Comparison of ENCODE assay signal across 10 mouse cellular contexts in the genomic region with DNA sequence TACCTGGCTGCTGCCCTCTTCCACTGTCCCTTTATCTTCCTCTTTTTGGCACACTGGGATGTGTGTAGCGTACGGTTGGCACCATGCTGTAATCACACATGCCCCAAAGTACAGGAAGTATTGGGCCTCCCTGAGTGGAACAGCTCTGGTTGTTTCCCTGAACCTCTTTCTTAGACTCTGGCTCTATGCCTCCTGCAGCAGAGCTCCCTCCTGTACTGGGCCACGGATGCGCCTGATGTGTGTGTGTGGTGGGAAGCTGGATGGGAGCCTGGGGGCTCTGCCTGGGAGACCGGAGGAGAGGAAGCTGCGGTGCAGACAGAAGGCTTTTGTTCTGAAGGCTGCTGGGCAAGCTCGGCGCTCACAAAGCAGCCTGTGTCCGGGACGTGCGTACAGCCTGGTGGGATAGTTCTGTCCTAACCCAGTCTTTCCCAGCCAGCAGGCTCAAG. TPM values are rescaled to one million over a fixed set of nuclear protein-coding genes. Genes with fewer than 3 reads are reported as not detected.
DNase-seq lines count a peak whose midpoint lies in the region; ATAC-seq and TF ChIP-seq lines count a peak whose summit lies in the region.
"Had no signal": no experiment of that assay in that cellular context is flagged by ENCODE, and none has a peak within 500 bp of the region (broad histone marks: within the 10 kb centered on the region; RNA-seq: fewer than 3 reads in every experiment).

No protein-coding gene starts in this region.

- peaks cover 7% of the 10 kb centered on the region; the same call in 1 of the 2 replicates for H3K36me3 ChIP-seq in heart, postnatal 0 days (replicated peaks; ENCODE audit: control insufficient read depth, insufficient read depth, low read length)
- peaks cover 39% of the 10 kb centered on the region for H3K36me3 ChIP-seq in forebrain, embryonic 12.5 days (replicated peaks)
- peaks cover 16% of the 10 kb centered on the region; the same call in 1 of the 2 replicates for H3K36me3 ChIP-seq in limb, embryonic 14.5 days (ENCODE audit: control insufficient read depth, insufficient read depth, low read length)
- no peaks in the 10 kb centered on the region for H3K36me3 ChIP-seq in lung, postnatal 0 days (ENCODE audit: insufficient read depth, low read length)

- no peaks in the 10 kb centered on the region for H3K9me3 ChIP-seq in heart, postnatal 0 days (replicated peaks; ENCODE audit: control insufficient read depth, low read length)
- H3K9me3 ChIP-seq in forebrain, embryonic 12.5 days: no peaks in the 10 kb centered on the region
- no peaks in the 10 kb centered on the region for H3K9me3 ChIP-seq in limb, embryonic 14.5 days (ENCODE audit: control insufficient read depth, low read length)
- H3K9me3 ChIP-seq in lung, postnatal 0 days (ENCODE audit: low read length): no peaks in the 10 kb centered on the region

- DNase-seq in heart, postnatal 0 days (ENCODE audit: low spot score): no peak
- no peak for DNase-seq in heart, adult 9 months (ENCODE audit: low spot score in 2 of 2)
- DNase-seq in brain, embryonic 14.5 days (ENCODE audit: low read depth): peak; percentile 79
- DNase-seq in limb, embryonic 14.5 days (ENCODE audit: low spot score): no peak
- no peak for DNase-seq in urinary bladder, postnatal 25 days (ENCODE audit: low spot score)
- DNase-seq in liver: no peak
- DNase-seq in lung, postnatal 0 days (ENCODE audit: low spot score): no peak
- DNase-seq: gastrocnemius, postnatal 25 days had no signal

- H3K4me1 ChIP-seq in heart, postnatal 0 days (ENCODE audit: control insufficient read depth, insufficient read depth): no peaks in the 10 kb centered on the region
- peaks cover 3% of the 10 kb centered on the region; the same call in 1 of the 2 replicates for H3K4me1 ChIP-seq in forebrain, embryonic 12.5 days
- no peaks in the 10 kb centered on the region for H3K4me1 ChIP-seq in limb, embryonic 14.5 days (ENCODE audit: control insufficient read depth, insufficient read depth, low read length)
- H3K4me1 ChIP-seq in lung, postnatal 0 days (ENCODE audit: insufficient read depth, low read depth, low read length): no peaks in the 10 kb centered on the region

- peak; percentile 10; the same call in 1 of the 2 replicates for ATAC-seq in heart, postnatal 0 days (ENCODE audit: insufficient read depth, low read depth)
- peak; percentile 47; the same call in 1 of the 2 replicates for ATAC-seq in forebrain, embryonic 12.5 days (ENCODE audit: low FRiP score)
- ATAC-seq in limb, embryonic 14.5 days (ENCODE audit: low FRiP score, low read depth): peak; percentile 32; the same call in 1 of the 2 replicates
- ATAC-seq in lung, postnatal 0 days: no peak

- no peaks in the 10 kb centered on the region for H3K27me3 ChIP-seq in heart, postnatal 0 days (ENCODE audit: control insufficient read depth, insufficient read depth, low read length)
- no peaks in the 10 kb centered on the region; the same call in 1 of the 2 replicates for H3K27me3 ChIP-seq in forebrain, embryonic 12.5 days
- H3K27me3 ChIP-seq in limb, embryonic 14.5 days (ENCODE audit: control insufficient read depth, insufficient read depth, low read length): no peaks in the 10 kb centered on the region
- H3K27me3 ChIP-seq in lung, postnatal 0 days (replicated peaks; ENCODE audit: insufficient read depth, low read length): no peaks in the 10 kb centered on the region

- TF ChIP-seq EP300 in heart, postnatal 0 days (IDR thresholded peaks at IDR 0.05; ENCODE audit: low read depth): no peak
- no peak for TF ChIP-seq EP300 in lung, postnatal 0 days (IDR thresholded peaks at IDR 0.05)

- no peak overlapping the region for H3K4me3 ChIP-seq in heart, postnatal 0 days (ENCODE audit: low read depth, low read length)
- no peak overlapping the region for H3K4me3 ChIP-seq in forebrain, embryonic 12.5 days (replicated peaks)
- no peak overlapping the region for H3K4me3 ChIP-seq in limb, embryonic 14.5 days (replicated peaks; ENCODE audit: low read length)
- no peak overlapping the region for H3K4me3 ChIP-seq in lung, postnatal 0 days (ENCODE audit: low read depth, low read length)

- 78% methylated on average over 11 of the region's 11 CpGs for WGBS in heart, postnatal 0 days
- 75% methylated on average over 11 of the region's 11 CpGs for WGBS in forebrain, embryonic 12.5 days
- 88% methylated on average over 11 of the region's 11 CpGs for WGBS in limb, embryonic 14.5 days
- WGBS in lung, postnatal 0 days: 81% methylated on average over 11 of the region's 11 CpGs

- no peak for TF ChIP-seq POLR2A in brain, embryonic 14.5 days (IDR thresholded peaks at IDR 0.05; ENCODE audit: borderline replicate concordance, extremely low read depth, insufficient read depth, insufficient read length, poor library complexity, severe bottlenecking)
- no peak for TF ChIP-seq POLR2A in limb, embryonic 14.5 days (IDR thresholded peaks at IDR 0.05; ENCODE audit: borderline replicate concordance, extremely low read depth, insufficient read depth, insufficient read length)

- no peak overlapping the region for H3K9ac ChIP-seq in heart, postnatal 0 days (replicated peaks; ENCODE audit: low read depth, low read length)
- H3K9ac ChIP-seq in forebrain, embryonic 12.5 days: no peak overlapping the region
- H3K9ac ChIP-seq in limb, embryonic 14.5 days (ENCODE audit: low read depth, low read length, severe bottlenecking): peak overlapping the region; percentile 3; the same call in 1 of the 2 replicates
- H3K9ac ChIP-seq in lung, postnatal 0 days (replicated peaks; ENCODE audit: low read depth): no peak overlapping the region

- H3K27ac ChIP-seq in heart, postnatal 0 days (ENCODE audit: low read depth): no peak overlapping the region
- H3K27ac ChIP-seq in forebrain, embryonic 12.5 days: peak overlapping the region; percentile 44
- H3K27ac ChIP-seq in limb, embryonic 14.5 days (replicated peaks; ENCODE audit: low read depth, low read length): peak overlapping the region; percentile 48; the same call in 1 of the 2 replicates
- no peak overlapping the region for H3K27ac ChIP-seq in lung, postnatal 0 days (ENCODE audit: low read length)

- TF ChIP-seq CTCF in heart, postnatal 0 days (IDR thresholded peaks at IDR 0.05; ENCODE audit: low read depth): no peak
- no peak for TF ChIP-seq CTCF in brain, embryonic 14.5 days (IDR thresholded peaks at IDR 0.05; ENCODE audit: borderline replicate concordance, extremely low read depth, insufficient read depth, insufficient read length)
- TF ChIP-seq CTCF in lung, postnatal 0 days (IDR thresholded peaks at IDR 0.05): no peak

- no peak overlapping the region for H3K4me2 ChIP-seq in heart, postnatal 0 days (ENCODE audit: low read depth, low read length)
- H3K4me2 ChIP-seq in forebrain, embryonic 12.5 days: no peak overlapping the region
- no peak overlapping the region for H3K4me2 ChIP-seq in limb, embryonic 14.5 days (replicated peaks; ENCODE audit: low read depth, low read length, severe bottlenecking)
- no peak overlapping the region for H3K4me2 ChIP-seq in lung, postnatal 0 days (replicated peaks; ENCODE audit: low read depth, low read length)

RNA-seq across cellular contexts. Expression of gene Tedc1, which starts 7.4 kb away (rescaled TPM):
- total RNA-seq in heart, postnatal 0 days (2014; rRNA removed; ENCODE audit: low replicate concordance): 6.7 and 16.5 TPM in 2 replicates
- 4.5 and 4.9 TPM in 2 replicates for polyA plus RNA-seq in heart, postnatal 0 days (2015; fragmentation: Nextera tagmentation; extraction: Ambion mirVana)
- polyA plus RNA-seq in brain, embryonic 14.5 days (2012; rRNA removed): 12.9 and 18.0 TPM in 2 replicates
- polyA plus RNA-seq in forebrain, embryonic 12.5 days (2016; fragmentation: Nextera tagmentation; extraction: Ambion mirVana): 48.3 and 49.6 TPM in 2 replicates
- polyA plus RNA-seq in limb, embryonic 14.5 days (2012; rRNA removed): 30.8 and 36.8 TPM in 2 replicates
- polyA plus RNA-seq in limb, embryonic 14.5 days (2014; fragmentation: Nextera tagmentation; extraction: Ambion mirVana): 19.5 and 22.6 TPM in 2 replicates
- polyA plus RNA-seq in lung, postnatal 0 days (2015; fragmentation: Nextera tagmentation; extraction: Ambion mirVana): 2.5 and 2.6 TPM in 2 replicates

RNA-seq across cellular contexts. Expression of gene Crip1, which starts 17.5 kb away (rescaled TPM):
- total RNA-seq in heart, postnatal 0 days (2014; rRNA removed; ENCODE audit: low replicate concordance): 286 and 487 TPM in 2 replicates
- polyA plus RNA-seq in heart, postnatal 0 days (2015; fragmentation: Nextera tagmentation; extraction: Ambion mirVana): 831 and 871 TPM in 2 replicates
- 53.9 and 64.2 TPM in 2 replicates for polyA plus RNA-seq in brain, embryonic 14.5 days (2012; rRNA removed)
- polyA plus RNA-seq in forebrain, embryonic 12.5 days (2016; fragmentation: Nextera tagmentation; extraction: Ambion mirVana): 48.5 and 62.0 TPM in 2 replicates
- polyA plus RNA-seq in limb, embryonic 14.5 days (2012; rRNA removed): 387 and 403 TPM in 2 replicates
- 344 and 469 TPM in 2 replicates for polyA plus RNA-seq in limb, embryonic 14.5 days (2014; fragmentation: Nextera tagmentation; extraction: Ambion mirVana)
- 1,321 and 1,744 TPM in 2 replicates for polyA plus RNA-seq in lung, postnatal 0 days (2015; fragmentation: Nextera tagmentation; extraction: Ambion mirVana)

RNA-seq across cellular contexts. Expression of gene Tmem121, which starts 22.1 kb away (rescaled TPM):
- 0.97 and 4.8 TPM in 2 replicates for total RNA-seq in heart, postnatal 0 days (2014; rRNA removed; ENCODE audit: low replicate concordance)
- 1.2 TPM in 2 replicates for polyA plus RNA-seq in heart, postnatal 0 days (2015; fragmentation: Nextera tagmentation; extraction: Ambion mirVana)
- 66.9 and 78.8 TPM in 2 replicates for polyA plus RNA-seq in brain, embryonic 14.5 days (2012; rRNA removed)
- polyA plus RNA-seq in forebrain, embryonic 12.5 days (2016; fragmentation: Nextera tagmentation; extraction: Ambion mirVana): 21.6 and 21.9 TPM in 2 replicates
- 29.6 and 43.4 TPM in 2 replicates for polyA plus RNA-seq in limb, embryonic 14.5 days (2012; rRNA removed)
- polyA plus RNA-seq in limb, embryonic 14.5 days (2014; fragmentation: Nextera tagmentation; extraction: Ambion mirVana): 10.1 and 12.3 TPM in 2 replicates
- polyA plus RNA-seq in lung, postnatal 0 days (2015; fragmentation: Nextera tagmentation; extraction: Ambion mirVana): 1.2 TPM in 2 replicates
- total RNA-seq: liver, adult 2 months had no signal
- polyA plus RNA-seq: liver, adult 2 months had no signal

RNA-seq across cellular contexts. Expression of gene Crip2, which starts 23.5 kb away (rescaled TPM):
- total RNA-seq in heart, postnatal 0 days (2014; rRNA removed; ENCODE audit: low replicate concordance): 1,394 and 1,556 TPM in 2 replicates
- 2,321 and 2,395 TPM in 2 replicates for polyA plus RNA-seq in heart, postnatal 0 days (2015; fragmentation: Nextera tagmentation; extraction: Ambion mirVana)
- 303 and 373 TPM in 2 replicates for polyA plus RNA-seq in brain, embryonic 14.5 days (2012; rRNA removed)
- 223 and 227 TPM in 2 replicates for polyA plus RNA-seq in forebrain, embryonic 12.5 days (2016; fragmentation: Nextera tagmentation; extraction: Ambion mirVana)
- polyA plus RNA-seq in limb, embryonic 14.5 days (2012; rRNA removed): 91.4 and 102 TPM in 2 replicates
- polyA plus RNA-seq in limb, embryonic 14.5 days (2014; fragmentation: Nextera tagmentation; extraction: Ambion mirVana): 89.9 and 99.1 TPM in 2 replicates
- polyA plus RNA-seq in lung, postnatal 0 days (2015; fragmentation: Nextera tagmentation; extraction: Ambion mirVana): 1,357 and 1,498 TPM in 2 replicates

Comparison
In these comparisons a context has a peak if more than half of its experiments do, and no peak if none do; other contexts are left out.
1. H3K27ac ChIP-seq: peak in forebrain, embryonic 12.5 days (single experiment) and limb, embryonic 14.5 days (single experiment); none in heart, postnatal 0 days (single experiment) and lung, postnatal 0 days (single experiment).